Mouse (Mus musculus) cortical plate, adult 2 months (tissue): ENCODE measurements around the gene Wfdc17. TPM values are rescaled to one million over a fixed set of nuclear protein-coding genes. Genes with fewer than 3 reads are reported as not detected.

Source experiments
- H3K27ac ChIP-seq: fragments of 200-500 bp; 2 replicates; pipeline ENCODE4 v1.5.1; 2012; ENCODE audit warnings: low read length, control low read depth, inconsistent platforms; ENCODE audit not compliant: insufficient read depth
- H3K4me1 ChIP-seq: fragments of 200-500 bp; 2 replicates; pipeline ENCODE4 v1.6.1; 2011; ENCODE audit warnings: low read length; ENCODE audit not compliant: control insufficient read depth, insufficient read depth
- H3K4me3 ChIP-seq: fragments of 200-500 bp; 2 replicates; pipeline ENCODE4 v1.5.1; 2011; ENCODE audit warnings: mild to moderate bottlenecking, low read length, control low read depth; ENCODE audit not compliant: insufficient read depth
- CTCF ChIP-seq: fragments of 200-500 bp; IDR thresholded peaks from 2 replicates; pipeline ENCODE4 v1.5.1; 2011; ENCODE audit warnings: mild to moderate bottlenecking, control low read depth, low read length; ENCODE audit not compliant: insufficient read depth; ENCODE audit errors: extremely low read depth
- POLR2A ChIP-seq: fragments of 200-500 bp; IDR thresholded peaks from 2 replicates; pipeline ENCODE4 v1.6.1; 2011; ENCODE audit warnings: mild to moderate bottlenecking, low read length, control low read depth; ENCODE audit not compliant: insufficient read depth; ENCODE audit errors: extremely low read depth
- polyA plus RNA-seq: library from polyadenylated mRNA; depleted of rRNA; stranded (reverse); fragments of >200 nt; gene quantifications from 2 replicates; pipeline ENCODE4 v1.2.3, GENCODE M21; 2012; rRNA removed

The Wfdc17 gene
- 0.49 and 1.3 TPM in 2 replicates for polyA plus RNA-seq

GRCm38 (mm10) chr11:83703705-83704104, at the start of gene Wfdc17:
Gene Wfdc17, plus strand, starts transcription at chr11:83703991.
- H3K4me1 ChIP-seq, result no peaks in the 10 kb centered on the region; the same call in 1 of the 2 replicates
- no peak within 1 kb of the TSS for H3K27ac ChIP-seq
- no peak within 1 kb of the TSS for H3K4me3 ChIP-seq
- TF ChIP-seq POLR2A (no peak), CTCF (no peak)

- H3K4me3 ChIP-seq, result no peak overlapping the region
- TF ChIP-seq POLR2A (no peak), CTCF (no peak)
Measured at GRCm38 (mm10) chr11:83654606-83655005, 49.2 kb upstream of the Wfdc17 start.

GRCm38 (mm10) chr11:83657508-83657907, 46.3 kb upstream of the Wfdc17 start:
- TF ChIP-seq POLR2A, result no peak
- TF ChIP-seq CTCF, result no peak

More at GRCm38 (mm10) chr11:83654606-83655005, 49.2 kb upstream of the Wfdc17 start:
- Histone ChIP-seq H3K4me1 (no peaks in the 10 kb centered on the region), H3K27ac (no peak overlapping the region)

GRCm38 (mm10) chr11:83658797-83659196, 45.0 kb upstream of the Wfdc17 start:
- H3K4me1 ChIP-seq, result no peaks in the 10 kb centered on the region
- H3K27ac ChIP-seq, result no peak overlapping the region
- H3K4me3 ChIP-seq, result no peak overlapping the region
- TF ChIP-seq CTCF (no peak), POLR2A (no peak)

More at GRCm38 (mm10) chr11:83657508-83657907, 46.3 kb upstream of the Wfdc17 start:
- Histone ChIP-seq H3K4me1 (no peaks in the 10 kb centered on the region), H3K27ac (no peak overlapping the region), H3K4me3 (no peak overlapping the region)

GRCm38 (mm10) chr11:83662204-83662603, 41.6 kb upstream of the Wfdc17 start, which contains the start of gene Ccl4:
Gene Ccl4, plus strand, starts transcription at chr11:83662584.
- TF ChIP-seq POLR2A (no peak), CTCF (no peak)

GRCm38 (mm10) chr11:83663532-83663931, 40.3 kb upstream of the Wfdc17 start:
- TF ChIP-seq POLR2A (no peak), CTCF (no peak)
- H3K27ac ChIP-seq, result no peak overlapping the region
- H3K4me1 ChIP-seq, result no peaks in the 10 kb centered on the region
- no peak overlapping the region for H3K4me3 ChIP-seq

More at GRCm38 (mm10) chr11:83662204-83662603, 41.6 kb upstream of the Wfdc17 start, which contains the start of gene Ccl4:
- H3K27ac ChIP-seq, result no peak within 1 kb of the TSS
- no peaks in the 10 kb centered on the region for H3K4me1 ChIP-seq
- no peak within 1 kb of the TSS for H3K4me3 ChIP-seq

GRCm38 (mm10) chr11:83671743-83672142, 32.0 kb upstream of the Wfdc17 start:
- TF ChIP-seq CTCF (no peak), POLR2A (no peak)
- Histone ChIP-seq H3K4me1 (no peaks in the 10 kb centered on the region), H3K27ac (no peak overlapping the region), H3K4me3 (no peak overlapping the region)

- Histone ChIP-seq H3K4me1 (no peaks in the 10 kb centered on the region), H3K4me3 (no peak overlapping the region), H3K27ac (no peak overlapping the region)
- TF ChIP-seq CTCF, result no peak
- no peak for TF ChIP-seq POLR2A
Measured at GRCm38 (mm10) chr11:83675665-83676064, 28.1 kb upstream of the Wfdc17 start.

GRCm38 (mm10) chr11:83689918-83690317, 13.9 kb upstream of the Wfdc17 start:
- TF ChIP-seq CTCF (no peak), POLR2A (no peak)
- H3K27ac ChIP-seq, result no peak overlapping the region
- H3K4me3 ChIP-seq, result no peak overlapping the region
- H3K4me1 ChIP-seq, result no peaks in the 10 kb centered on the region

GRCm38 (mm10) chr11:83692008-83692407, 11.8 kb upstream of the Wfdc17 start:
- TF ChIP-seq CTCF, result no peak
- no peak overlapping the region for H3K4me3 ChIP-seq
- H3K4me1 ChIP-seq, result no peaks in the 10 kb centered on the region
- H3K27ac ChIP-seq, result no peak overlapping the region
